Mouse (Mus musculus) layer of hippocampus, adult 9-11 months (tissue): ENCODE results near the gene Susd6.

ENCODE experiments used
- DNase-seq: peaks from one replicate; pipeline ENCODE4 v3.0.0; 2022

Susd6 gene

GRCm38 (mm10) chr12:80841618-80842017 is 51.3 kb downstream of the Susd6 start:
- no peak for DNase-seq

GRCm38 (mm10) chr12:80842609-80843008 is 52.3 kb downstream of the Susd6 start:
- no peak for DNase-seq

GRCm38 (mm10) chr12:80843236-80843635 is 52.9 kb downstream of the Susd6 start:
- no peak for DNase-seq

GRCm38 (mm10) chr12:80843651-80844444 is 53.5 kb downstream of the Susd6 start:
- DNase-seq = no peak

- no peak for DNase-seq
Measured at GRCm38 (mm10) chr12:80845901-80846300, 55.6 kb downstream of the Susd6 start.

- DNase-seq = no peak
Measured at GRCm38 (mm10) chr12:80846861-80847268, 56.6 kb downstream of the Susd6 start.

- DNase-seq = no peak
Measured at GRCm38 (mm10) chr12:80852001-80852400, 61.7 kb downstream of the Susd6 start.

- DNase-seq = no peak
Measured at GRCm38 (mm10) chr12:80853737-80854136, 63.4 kb downstream of the Susd6 start.

- no peak for DNase-seq
Measured at GRCm38 (mm10) chr12:80854671-80855070, 64.4 kb downstream of the Susd6 start.

GRCm38 (mm10) chr12:80855100-80855499 is 64.8 kb downstream of the Susd6 start:
- no peak for DNase-seq

- DNase-seq = no peak
Measured at GRCm38 (mm10) chr12:80855581-80855980, 65.3 kb downstream of the Susd6 start.

- DNase-seq = no peak
Measured at GRCm38 (mm10) chr12:80857636-80858293, 67.5 kb downstream of the Susd6 start.

- no peak for DNase-seq
Measured at GRCm38 (mm10) chr12:80858307-80858706, 68.0 kb downstream of the Susd6 start.

- peak; percentile 41 for DNase-seq
Measured at GRCm38 (mm10) chr12:80861916-80862315, 71.6 kb downstream of the Susd6 start.

- DNase-seq = peak; percentile 43
Measured at GRCm38 (mm10) chr12:80863370-80863769, 73.1 kb downstream of the Susd6 start.

- DNase-seq = no peak
Measured at GRCm38 (mm10) chr12:80865175-80865574, 74.9 kb downstream of the Susd6 start.

GRCm38 (mm10) chr12:80866023-80866422 is 75.7 kb downstream of the Susd6 start:
- no peak for DNase-seq

- DNase-seq = no peak
Measured at GRCm38 (mm10) chr12:80867083-80867482, 76.8 kb downstream of the Susd6 start.

GRCm38 (mm10) chr12:80868401-80868800 is 78.1 kb downstream of the Susd6 start:
- no peak for DNase-seq

GRCm38 (mm10) chr12:80877215-80878092 is 87.1 kb downstream of the Susd6 start:
- DNase-seq = no peak

- no peak for DNase-seq
Measured at GRCm38 (mm10) chr12:80878093-80878430, 87.8 kb downstream of the Susd6 start.

- DNase-seq = no peak
Measured at GRCm38 (mm10) chr12:80878653-80879052, 88.3 kb downstream of the Susd6 start.

- no peak for DNase-seq
Measured at GRCm38 (mm10) chr12:80879267-80879666, 89.0 kb downstream of the Susd6 start.
